Mouse (Mus musculus) spleen, adult 12 weeks (tissue): ENCODE measurements around the gene Fam171a1.

ENCODE experiments used
- DNase-seq: peaks from one replicate; pipeline ENCODE4 v3.0.0; 2022; ENCODE audit warnings: low spot score

Fam171a1 gene

DNA sequence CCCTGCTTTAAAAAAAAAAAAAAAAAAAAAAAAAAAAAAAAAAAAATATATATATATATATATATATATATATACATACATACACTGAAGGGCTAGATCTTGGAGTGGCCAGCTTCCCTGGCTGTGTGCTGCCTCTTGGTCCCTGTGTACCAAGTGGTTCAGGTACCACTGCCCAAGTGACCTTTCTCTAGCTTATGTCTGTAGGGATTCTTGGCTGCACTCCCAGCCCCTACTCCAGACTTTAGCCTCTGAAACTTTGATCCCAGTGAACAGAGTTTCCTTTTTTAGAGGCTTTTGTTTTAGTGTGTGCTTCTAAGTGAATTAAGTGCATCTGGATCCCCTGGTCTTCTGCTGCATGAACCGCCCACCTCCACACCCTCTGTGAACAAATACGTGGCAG lies 24.3 kb downstream of the Fam171a1 start:
- DNase-seq = no peak

DNA sequence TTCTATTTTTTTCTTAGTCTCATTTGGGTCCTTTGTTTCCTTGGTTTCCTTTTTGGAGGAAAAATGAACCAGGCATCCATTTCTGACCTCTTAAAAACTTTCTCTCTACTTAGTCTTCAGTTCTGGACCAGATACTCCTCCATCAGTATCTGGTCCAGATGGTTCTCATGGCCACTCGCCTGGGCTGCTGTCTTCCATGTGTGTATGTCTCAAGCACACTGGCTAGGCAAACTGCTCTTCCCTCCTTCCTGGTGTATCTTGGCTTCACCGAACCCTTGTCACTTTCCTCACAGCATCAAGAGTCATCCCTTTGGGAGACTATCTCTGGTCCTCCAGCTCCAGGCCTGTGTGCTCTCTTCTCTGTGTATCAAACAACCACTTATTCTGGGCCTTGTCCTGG lies 25.0 kb downstream of the Fam171a1 start:
- no peak for DNase-seq

DNA sequence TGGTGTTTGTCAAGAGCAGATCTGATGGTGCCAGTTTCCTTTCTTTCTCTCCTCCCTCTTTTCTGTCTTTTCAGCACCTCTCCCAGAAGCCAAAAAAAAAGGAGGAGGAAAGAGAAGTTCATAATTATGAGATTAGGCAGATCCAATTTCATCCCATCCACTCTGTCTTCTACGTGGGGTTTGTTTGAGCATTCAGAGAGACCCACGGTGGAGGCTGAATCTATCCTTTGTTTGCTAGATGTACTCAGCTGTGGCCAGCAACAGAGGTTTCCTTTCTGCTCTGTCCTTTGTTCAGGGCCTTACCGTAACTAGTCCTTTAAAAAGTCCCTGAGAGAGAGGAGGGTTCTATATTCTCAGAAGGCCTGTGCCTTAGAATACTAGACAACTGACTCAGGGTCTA lies 25.6 kb downstream of the Fam171a1 start:
- no peak for DNase-seq

DNA sequence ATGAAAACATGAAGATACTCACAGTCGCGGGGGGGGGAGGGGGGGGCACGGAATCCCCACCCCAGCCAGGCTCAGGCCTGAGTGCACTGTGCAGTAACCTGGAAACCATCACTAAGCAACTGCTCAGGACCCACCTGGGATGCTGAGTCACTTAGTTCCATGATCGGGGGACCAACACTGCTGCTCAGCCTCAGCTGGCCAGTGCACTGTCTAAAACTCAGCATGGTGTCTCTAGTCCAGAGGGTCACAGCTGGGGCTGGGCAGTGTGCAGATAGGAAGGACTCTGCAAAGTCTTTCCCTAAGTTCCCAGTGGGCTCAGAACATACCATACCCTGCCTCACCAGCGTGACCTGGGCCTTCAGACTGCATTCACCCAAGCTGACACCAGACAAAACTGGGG lies 26.6 kb downstream of the Fam171a1 start:
- DNase-seq = no peak

DNA sequence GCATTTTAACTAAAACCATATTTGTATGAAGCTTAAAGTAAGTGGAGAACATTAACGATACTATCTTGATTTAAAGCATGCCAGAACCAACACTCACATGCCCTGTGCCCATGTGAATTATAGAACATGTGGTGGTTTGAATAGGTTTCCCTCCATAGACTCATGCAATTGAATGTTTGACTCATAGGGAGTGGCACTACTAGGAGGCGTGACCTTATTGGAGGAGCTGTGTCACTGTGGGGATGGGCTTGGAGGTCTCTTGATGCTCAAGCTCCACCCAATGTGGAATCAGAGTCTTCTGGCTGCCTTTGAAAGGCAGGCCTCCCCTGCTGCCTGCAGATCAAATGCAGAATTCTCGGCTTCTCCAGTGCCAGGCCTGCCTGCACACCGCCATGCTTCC lies 27.8 kb downstream of the Fam171a1 start:
- DNase-seq = no peak

DNA sequence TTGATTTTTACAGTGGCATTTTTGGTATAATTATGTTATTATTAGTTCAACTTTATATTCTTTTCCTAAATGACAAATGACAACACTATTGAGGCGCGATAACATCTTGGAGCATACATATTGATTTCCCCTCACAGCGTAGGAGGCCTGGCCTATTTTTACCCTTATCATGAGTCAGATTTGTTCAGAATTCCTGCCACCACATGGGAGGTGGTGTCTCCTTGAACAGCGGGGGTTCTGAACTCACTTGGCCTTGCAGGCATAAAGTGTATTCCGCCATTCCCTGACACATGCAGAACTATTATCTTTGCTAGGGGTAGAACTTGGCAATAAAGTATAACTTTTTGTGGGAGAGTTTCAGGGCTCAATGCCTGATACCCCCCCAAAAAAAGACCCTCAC lies 30.3 kb downstream of the Fam171a1 start:
- no peak for DNase-seq

DNA sequence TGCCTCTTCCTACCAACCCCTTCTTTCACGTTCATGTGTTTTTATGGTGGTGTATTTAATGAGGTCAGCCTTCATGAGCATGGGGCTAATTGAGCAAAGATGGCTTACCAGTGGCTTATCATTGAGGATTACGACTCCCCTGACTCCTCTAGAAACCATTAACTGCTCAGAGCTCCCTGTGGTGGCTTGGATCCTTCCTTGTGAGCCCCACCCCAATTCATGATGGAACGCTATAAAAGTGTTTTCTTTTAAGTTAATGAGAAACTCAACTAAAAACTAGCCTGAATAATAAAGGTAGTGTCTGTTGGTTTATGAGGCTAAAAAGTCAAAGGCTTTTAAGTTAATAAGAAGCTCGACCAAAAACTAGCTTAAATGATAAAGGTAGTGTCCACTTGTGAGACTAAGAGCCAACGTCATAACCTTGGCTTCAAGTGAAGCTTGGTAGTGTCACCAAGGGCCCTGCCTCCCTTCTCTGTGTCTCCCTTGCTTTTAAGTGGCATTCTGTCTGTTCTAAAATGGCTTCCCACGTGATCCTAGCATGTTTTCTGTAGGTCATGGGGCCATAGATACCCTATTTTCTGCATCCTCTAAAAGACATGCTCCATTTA lies 33.6 kb downstream of the Fam171a1 start:
- DNase-seq = no peak

DNA sequence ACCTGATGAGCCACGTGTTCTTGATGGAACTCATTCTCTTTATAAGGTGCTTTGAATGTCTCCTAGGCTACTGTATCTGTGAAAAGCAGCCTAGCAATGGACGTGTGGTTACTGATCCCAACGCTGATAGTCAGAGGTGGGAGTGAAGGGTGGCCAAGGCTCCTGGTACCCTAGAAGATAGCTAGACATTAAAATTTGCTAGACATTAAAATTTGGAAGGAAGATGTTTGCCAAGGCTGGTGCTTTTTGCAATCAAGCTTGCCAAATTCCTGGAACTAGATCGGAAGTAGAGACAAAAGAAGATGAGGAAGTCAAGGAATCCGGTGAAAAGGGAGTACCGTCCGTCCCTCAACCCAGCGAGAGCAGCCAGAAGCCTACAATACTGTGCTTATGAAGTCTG lies 34.7 kb downstream of the Fam171a1 start:
- DNase-seq = no peak

DNA sequence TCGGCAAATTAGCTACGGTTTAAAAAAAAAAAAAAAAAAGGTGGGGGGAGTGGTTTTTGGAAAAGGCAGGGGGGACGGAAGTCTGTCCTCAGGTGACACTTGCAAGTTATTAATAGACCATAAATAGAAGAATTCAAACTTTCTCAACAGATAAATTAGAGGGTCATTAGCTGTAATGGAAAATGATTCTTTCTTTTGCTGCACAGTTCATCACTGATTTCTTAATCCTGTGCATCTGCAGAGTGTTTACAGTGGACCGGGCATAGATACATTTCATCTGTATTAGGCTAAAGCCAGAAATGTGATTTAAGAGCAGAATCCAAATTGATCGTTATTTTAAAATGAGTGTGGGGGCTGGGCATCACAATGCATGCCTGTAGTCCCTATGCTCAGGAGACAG lies 36.3 kb downstream of the Fam171a1 start:
- no peak for DNase-seq

DNA sequence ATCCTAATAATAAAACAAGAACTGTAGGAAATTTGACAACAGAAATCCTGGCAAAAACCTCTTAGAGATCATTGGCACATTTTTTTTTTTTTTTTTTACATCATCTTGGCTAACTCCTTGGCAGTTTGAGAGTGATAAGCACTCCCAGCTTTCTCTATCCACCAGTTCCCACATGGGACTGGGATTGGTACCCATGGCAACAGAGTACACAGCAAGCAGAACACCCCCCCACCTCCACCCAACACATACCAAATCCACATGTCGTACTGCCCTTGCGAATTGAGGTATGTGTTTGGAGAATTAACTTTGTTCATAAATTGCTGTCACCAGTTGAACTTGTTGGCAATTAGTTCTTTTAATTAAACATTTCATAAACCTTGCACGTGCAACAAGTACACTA lies 37.3 kb downstream of the Fam171a1 start:
- DNase-seq = no peak

DNA sequence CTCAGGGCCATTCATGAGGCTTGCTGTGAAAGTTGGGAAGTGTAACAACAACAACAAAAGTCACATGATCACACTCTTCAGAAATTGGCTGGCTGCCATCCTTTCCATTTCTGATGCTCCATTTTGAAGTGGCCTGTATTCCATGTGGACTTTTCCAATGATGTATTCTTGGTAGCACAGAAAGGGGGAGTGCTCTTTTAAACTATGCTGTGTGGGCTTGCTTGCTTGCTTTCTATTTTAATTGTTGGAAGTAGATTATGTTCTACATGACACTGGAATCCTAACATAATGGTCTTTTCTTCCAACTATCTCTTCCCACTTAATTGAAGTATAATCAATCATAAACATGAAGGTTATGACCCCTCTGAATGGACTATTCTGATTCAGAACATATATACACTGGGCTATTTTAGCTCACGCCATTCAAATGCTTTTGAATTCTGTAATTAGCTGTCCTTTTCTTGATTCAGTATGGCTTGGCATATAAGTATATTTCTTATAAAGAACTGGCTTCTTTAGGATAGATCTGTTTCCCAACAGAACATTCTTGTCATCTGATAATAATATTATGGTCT lies 40.2 kb downstream of the Fam171a1 start:
- no peak for DNase-seq

DNA sequence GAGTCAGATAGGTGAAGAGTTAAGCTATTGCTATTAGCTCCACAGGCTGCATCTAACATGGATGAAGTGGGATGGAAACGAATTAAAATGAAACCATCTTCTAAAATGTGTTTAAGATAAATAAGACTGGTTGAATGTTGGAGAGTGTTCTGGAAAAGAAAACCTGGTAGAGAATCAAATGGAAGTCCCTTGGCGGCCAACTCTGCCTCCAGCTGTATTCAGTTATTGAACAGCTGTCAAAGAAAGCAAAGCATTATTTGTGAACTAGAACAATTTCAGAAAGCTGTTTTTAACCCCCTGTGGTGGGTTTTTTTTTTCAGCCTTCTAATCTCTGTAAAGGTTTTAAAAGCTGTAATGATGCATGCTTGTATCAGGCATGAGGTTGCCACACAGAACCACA lies 41.0 kb downstream of the Fam171a1 start:
- no peak for DNase-seq

DNA sequence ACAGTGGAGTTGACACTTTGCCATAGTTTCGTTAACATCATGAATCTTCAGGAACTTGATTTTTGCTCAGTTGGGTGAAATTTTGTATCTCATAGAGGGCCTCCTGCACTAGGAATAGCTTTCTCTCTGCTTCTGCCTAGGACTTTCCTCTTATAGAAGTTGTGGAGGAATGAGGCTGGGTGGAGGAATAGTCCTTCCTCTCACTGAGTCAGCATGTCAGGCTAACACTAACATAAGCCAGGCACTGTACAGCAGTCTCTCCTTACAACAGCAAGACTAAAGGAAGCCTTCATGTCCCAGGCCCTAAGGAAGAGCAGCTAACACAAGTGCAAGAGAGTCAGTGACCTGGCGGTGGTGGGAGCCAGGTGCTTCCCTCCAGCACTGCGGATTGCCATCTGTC lies 43.0 kb downstream of the Fam171a1 start:
- DNase-seq = no peak

DNA sequence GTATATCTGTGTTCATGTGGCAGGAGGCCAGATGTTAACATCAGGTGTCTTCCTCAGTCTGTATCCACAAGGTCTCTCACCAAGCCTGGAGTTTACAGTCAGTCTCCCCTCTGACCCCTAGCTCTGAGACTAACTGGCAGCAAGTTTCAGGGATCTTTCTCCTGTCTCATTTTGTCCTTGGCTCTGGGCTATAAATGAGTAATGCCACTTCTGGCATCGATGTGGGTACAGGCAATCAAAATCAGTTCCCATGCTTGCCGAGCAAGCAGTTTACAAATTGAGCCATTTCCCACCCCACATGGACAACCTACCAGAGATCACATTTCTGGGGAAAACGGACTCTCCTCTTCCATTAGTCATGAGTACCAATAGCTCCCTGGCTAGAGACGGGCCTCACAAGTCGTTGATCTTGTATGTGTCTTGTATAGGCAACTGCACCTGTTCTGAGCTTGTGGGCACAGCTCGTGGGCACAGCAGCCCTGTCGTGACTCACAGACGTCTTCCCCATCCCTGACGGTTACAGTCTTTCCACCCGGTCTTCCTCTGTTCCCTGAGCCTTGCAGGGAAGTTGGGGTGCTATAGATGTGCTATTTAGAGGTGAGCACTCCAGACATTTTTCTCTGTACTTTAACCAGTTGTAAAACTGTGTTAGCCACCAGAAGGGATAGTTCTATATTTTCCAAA lies 43.8 kb downstream of the Fam171a1 start:
- DNase-seq = no peak

DNA sequence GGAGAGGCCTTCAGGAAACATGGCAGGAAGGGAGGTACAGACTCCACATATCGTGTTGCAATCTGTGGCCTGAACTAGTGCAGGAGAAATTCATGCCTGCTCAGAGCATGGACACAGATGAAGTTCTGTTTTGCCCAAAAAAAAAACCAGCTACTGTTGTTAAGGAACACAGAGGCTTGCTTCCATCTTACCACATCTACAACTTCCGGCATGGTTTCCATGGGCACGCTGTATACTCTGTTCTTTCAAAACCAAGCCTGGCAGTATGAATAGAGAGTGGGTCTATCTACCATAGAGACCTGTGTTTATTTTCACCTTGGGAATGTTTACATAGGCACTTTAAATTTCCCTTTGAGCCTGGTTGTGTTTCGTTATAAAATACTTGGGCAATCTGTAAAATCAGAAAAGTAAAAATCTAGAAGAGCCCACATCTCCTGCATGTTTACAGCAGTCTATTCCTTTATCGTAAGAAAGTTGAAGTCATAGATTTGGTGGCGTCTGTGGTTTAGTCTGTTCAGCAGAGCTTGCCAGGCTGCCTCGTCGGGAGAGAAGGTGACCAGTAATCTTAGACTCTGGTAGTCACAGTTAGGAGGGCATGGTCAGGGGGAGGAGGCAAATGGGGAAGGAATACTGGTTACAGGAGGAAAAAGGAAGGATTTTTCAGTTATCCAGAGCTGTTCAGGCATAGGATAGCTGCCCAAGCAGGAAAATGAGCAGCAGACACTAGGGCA lies 44.8 kb downstream of the Fam171a1 start:
- DNase-seq = no peak

DNA sequence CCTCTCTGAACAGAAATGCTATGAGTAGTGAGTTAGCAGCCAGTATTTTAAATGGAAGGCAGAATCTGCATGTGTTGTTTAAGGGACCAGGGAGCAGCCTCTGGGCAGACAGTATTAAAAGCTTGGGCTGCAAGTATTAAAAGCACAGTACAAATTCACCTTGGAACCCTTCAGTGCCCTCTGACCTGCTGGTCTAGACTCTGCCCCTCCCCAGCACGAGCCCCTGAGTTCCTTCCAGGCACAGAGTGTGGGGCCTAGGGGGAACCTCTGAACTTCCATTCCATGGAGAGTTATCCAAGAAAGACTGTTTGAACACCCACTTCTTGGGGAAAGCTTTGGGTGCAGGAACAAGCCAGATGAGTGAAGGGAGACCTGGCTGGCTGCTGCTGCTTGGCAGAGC lies 47.6 kb downstream of the Fam171a1 start:
- no peak for DNase-seq

DNA sequence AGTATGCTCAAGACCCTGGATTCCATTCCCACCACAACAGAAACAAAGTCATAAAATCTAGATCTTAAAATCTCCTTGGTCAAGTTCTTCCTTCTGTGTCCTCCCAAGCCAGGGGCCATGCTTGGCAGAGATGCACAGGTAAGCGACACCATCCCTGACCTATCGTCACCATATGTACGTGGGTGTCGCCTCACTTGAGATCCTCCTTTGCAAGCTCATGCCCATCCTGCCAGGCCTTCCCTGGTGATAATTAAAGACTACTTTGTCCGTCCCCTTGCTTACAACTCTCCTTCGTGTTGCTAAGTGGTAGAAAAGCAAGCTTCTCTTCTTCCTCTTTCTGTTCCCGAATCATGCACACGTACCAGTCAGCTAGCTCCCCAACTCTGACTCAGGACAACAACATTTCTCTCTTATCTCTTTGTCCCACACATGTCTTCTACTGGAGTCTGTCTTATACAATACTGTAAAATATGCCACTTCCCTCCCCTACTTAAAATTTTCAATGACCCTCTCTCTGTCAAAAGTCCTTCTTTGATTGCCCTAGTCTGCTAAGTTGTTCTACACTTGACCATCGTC lies 49.6 kb downstream of the Fam171a1 start:
- no peak for DNase-seq

DNA sequence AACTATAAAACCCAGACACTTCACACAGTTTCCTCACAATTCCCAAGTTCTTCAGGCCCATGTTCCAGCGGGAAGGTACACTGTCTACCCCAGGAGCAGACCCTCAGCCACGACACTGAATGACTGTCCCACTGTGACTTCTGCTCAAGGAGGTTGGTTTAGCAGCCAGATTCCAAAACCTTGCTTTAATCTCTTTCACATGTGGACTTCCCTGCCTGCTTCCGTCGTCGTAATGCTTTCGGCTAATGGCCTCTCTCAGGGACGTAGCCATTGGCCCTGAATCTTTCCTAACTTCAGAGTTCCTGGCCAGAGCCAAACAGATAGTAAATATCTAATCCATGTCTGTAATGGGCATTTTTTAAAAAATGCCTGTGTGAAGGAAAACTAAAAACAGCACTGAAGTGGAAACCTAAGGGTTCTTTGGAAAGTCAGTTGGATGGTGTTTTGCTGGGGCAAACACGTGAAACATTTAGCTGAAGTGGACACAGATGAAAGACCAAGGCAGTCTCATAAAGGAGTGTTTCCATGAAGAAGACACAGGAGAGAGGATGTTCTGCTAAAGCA lies 51.1 kb downstream of the Fam171a1 start:
- DNase-seq = no peak

DNA sequence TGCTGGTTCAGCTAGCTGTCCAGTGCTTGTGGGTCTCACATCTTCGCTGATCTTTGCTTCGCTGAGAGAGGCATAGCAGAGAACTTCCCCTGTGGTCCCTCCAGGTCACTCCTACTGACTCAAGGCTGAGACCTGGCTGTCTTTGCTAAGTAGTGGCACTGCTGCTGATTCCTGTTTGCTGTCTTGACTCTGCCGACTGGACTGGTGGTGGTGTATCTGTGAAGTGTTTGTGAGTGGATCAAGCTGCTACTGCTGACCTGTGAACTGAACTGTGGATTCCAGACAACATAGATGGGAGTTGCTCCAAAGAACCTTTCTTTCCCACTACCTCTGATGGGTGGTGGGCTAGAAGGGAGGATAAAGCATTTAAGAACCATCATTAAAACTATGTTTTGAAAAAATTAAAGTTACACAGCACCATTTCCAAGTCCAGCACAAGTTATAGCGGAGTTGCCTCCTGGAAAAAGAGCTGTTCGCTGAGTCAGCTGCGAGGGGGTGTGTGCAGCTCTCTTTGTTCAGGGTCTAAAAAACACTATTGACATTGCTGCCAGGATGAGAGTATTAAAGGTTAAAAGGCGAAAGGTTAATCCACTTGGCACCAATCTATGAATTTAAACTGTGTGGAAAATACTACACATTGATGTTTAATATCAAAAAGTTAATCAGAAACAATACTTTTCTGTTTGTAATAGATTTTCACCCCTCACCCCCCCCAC lies 52.0 kb downstream of the Fam171a1 start:
- DNase-seq = no peak

DNA sequence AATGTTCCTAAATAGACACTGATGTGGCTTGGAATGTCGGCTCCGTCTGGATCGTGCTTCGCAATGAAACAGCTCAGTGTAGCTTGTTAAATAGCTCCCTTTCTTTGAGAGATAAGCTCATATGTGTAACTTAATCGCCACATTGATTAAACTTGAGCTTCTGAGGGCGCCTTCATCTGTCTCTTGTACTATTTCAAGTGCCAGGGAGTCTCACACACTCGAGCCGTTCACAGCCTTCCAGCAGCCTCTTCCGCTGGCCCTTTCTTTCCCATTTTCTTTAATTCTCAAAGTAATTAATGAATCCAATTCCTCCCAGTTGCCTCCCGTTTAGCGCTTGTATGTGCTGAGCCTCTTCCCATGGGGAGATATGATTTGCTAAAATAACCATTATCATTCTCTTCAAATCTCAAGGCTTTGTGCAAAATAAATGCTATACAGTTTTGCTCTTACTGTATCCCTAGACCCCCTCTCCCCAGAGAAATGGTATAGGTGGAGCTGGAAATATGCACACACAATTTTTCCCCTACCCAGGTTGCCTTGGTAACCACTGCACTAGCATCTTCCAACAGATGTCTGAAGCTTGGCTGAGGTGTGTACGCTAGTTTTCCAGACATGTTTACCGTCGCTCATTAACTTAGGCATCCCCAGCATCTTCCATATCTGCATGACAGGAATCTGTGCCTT lies 54.8 kb downstream of the Fam171a1 start:
- no peak for DNase-seq

DNA sequence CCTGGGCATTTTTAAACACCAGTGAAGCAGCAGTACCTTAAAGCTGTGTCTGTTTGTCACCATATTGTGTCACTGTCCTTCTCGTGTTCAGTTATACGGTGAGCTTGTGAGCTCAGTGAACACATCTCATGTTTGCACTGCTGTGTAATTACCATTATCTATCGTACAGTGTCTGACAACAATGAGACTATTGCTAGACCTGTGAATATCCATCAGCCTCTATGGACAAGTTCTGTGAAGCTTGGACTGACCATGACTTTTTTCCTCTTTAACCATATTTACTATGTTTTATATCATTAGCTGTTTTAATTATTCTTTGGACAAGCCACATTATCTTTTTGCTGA lies 55.4 kb downstream of the Fam171a1 start:
- no peak for DNase-seq
